In genomic region chr6:142741763-142742162, GRCm38 (mm10) we compare ENCODE assay signal across 28 mouse cellular contexts. TPM values are rescaled to one million over a fixed set of nuclear protein-coding genes. Genes with fewer than 3 reads are reported as not detected.
"Had no signal": no experiment of that assay in that cellular context is flagged by ENCODE, and none has a peak within 500 bp of the region (broad histone marks: within the 10 kb centered on the region; RNA-seq: fewer than 3 reads in every experiment).

No protein-coding gene starts in this region.

- H3K36me3 ChIP-seq: embryonic facial prominence, embryonic 10.5 days; embryonic facial prominence, embryonic 12.5 days; embryonic facial prominence, embryonic 13.5 days; embryonic facial prominence, embryonic 15.5 days; forebrain, embryonic 10.5 days; forebrain, embryonic 12.5 days; forebrain, embryonic 15.5 days; heart, embryonic 10.5 days had no signal

- H3K27me3 ChIP-seq: embryonic facial prominence, embryonic 12.5 days; embryonic facial prominence, embryonic 13.5 days; embryonic facial prominence, embryonic 15.5 days; forebrain, embryonic 12.5 days; forebrain, embryonic 13.5 days; forebrain, embryonic 15.5 days had no signal

- DNase-seq: cerebellum, adult 9-11 months; cerebellum, postnatal 10 days; cerebellum, postnatal 14 days; cerebellum, postnatal 25 days; cerebellum, postnatal 36 days; embryo, embryonic 11 days; forebrain, postnatal 0 days; gastrocnemius, adult 2 months; gastrocnemius, postnatal 10 days; gastrocnemius, postnatal 14 days; gastrocnemius, postnatal 25 days; heart, adult 11 months; heart, adult 18-20 months; heart, adult 2 months had no signal

- H3K27ac ChIP-seq: embryonic facial prominence, embryonic 10.5 days; embryonic facial prominence, embryonic 12.5 days; embryonic facial prominence, embryonic 13.5 days; embryonic facial prominence, embryonic 15.5 days; forebrain, embryonic 10.5 days; forebrain, embryonic 12.5 days; forebrain, embryonic 13.5 days; forebrain, embryonic 15.5 days; gastrocnemius, adult 2 months; heart, adult 2 months; heart, embryonic 10.5 days had no signal

- H3K4me3 ChIP-seq: embryonic facial prominence, embryonic 10.5 days; embryonic facial prominence, embryonic 12.5 days; embryonic facial prominence, embryonic 13.5 days; embryonic facial prominence, embryonic 15.5 days; erythroblast, embryonic 14.5 days; forebrain, embryonic 10.5 days; forebrain, embryonic 12.5 days; forebrain, embryonic 13.5 days; forebrain, embryonic 15.5 days; gastrocnemius, adult 2 months; heart, adult 2 months; heart, embryonic 10.5 days had no signal

- ATAC-seq: forebrain, embryonic 13.5 days; forebrain, embryonic 14.5 days; forebrain, embryonic 15.5 days; forebrain, embryonic 16.5 days; forebrain, postnatal 0 days had no signal

- H3K4me2 ChIP-seq: embryonic facial prominence, embryonic 12.5 days; embryonic facial prominence, embryonic 13.5 days; embryonic facial prominence, embryonic 15.5 days; forebrain, embryonic 12.5 days; forebrain, embryonic 13.5 days; forebrain, embryonic 15.5 days had no signal

- H3K9me3 ChIP-seq: embryonic facial prominence, embryonic 12.5 days; embryonic facial prominence, embryonic 13.5 days; embryonic facial prominence, embryonic 15.5 days; forebrain, embryonic 12.5 days; forebrain, embryonic 13.5 days; forebrain, embryonic 15.5 days; heart, embryonic 10.5 days had no signal

- H3K9ac ChIP-seq: embryonic facial prominence, embryonic 12.5 days; embryonic facial prominence, embryonic 13.5 days; embryonic facial prominence, embryonic 15.5 days; forebrain, embryonic 12.5 days; forebrain, embryonic 13.5 days; forebrain, embryonic 15.5 days; forebrain, postnatal 0 days had no signal

- H3K4me1 ChIP-seq: embryonic facial prominence, embryonic 10.5 days; embryonic facial prominence, embryonic 12.5 days; embryonic facial prominence, embryonic 13.5 days; embryonic facial prominence, embryonic 15.5 days; forebrain, embryonic 10.5 days; forebrain, embryonic 12.5 days; forebrain, embryonic 13.5 days; forebrain, embryonic 15.5 days had no signal

RNA-seq across cellular contexts. Expression of gene Abcc9, which starts 39.6 kb away (rescaled TPM):
- total RNA-seq: common myeloid progenitor, adult 5-6 weeks; granulocyte monocyte progenitor cell, adult 5-6 weeks had no signal
- polyA plus RNA-seq: erythroblast, embryonic 14.5 days had no signal
